Mouse (Mus musculus) myocyte (in vitro differentiated cells): Measurements from ENCODE around the gene Zfp652.

Experiments used
- E2F4 ChIP-seq: IDR thresholded peaks from one replicate; pipeline ENCODE4 v1.6.1; 2011; ENCODE audit warnings: mild to moderate bottlenecking, control low read depth, moderate library complexity; ENCODE audit not compliant: insufficient read depth
- MAX ChIP-seq: IDR thresholded peaks from one replicate; pipeline ENCODE4 v1.6.1; 2011; ENCODE audit warnings: low read depth, mild to moderate bottlenecking, control low read depth
- MYOD1 ChIP-seq, 3 experiments: IDR thresholded peaks; one replicate each; pipeline ENCODE4 v1.6.1; 2011; ENCODE audit warnings: control low read depth in 2 of 3, low read depth in 2 of 3, mild to moderate bottlenecking in 2 of 3, moderate library complexity in 1 of 3; ENCODE audit not compliant: insufficient read length in 2 of 3, control insufficient read depth in 1 of 3
- POLR2A ChIP-seq: IDR thresholded peaks from one replicate; pipeline ENCODE4 v1.6.1; 2011; ENCODE audit warnings: low read depth, mild to moderate bottlenecking, control low read depth, moderate library complexity; ENCODE audit not compliant: insufficient read length
- POLR2AphosphoS2 ChIP-seq: IDR thresholded peaks from one replicate; pipeline ENCODE4 v1.6.1; 2011; ENCODE audit warnings: low read depth, control low read depth; ENCODE audit not compliant: insufficient read length
- SRF ChIP-seq: IDR thresholded peaks from one replicate; pipeline ENCODE4 v1.6.1; 2011; ENCODE audit warnings: low read depth; ENCODE audit not compliant: control insufficient read depth, insufficient read length
- TCF12 ChIP-seq: IDR thresholded peaks from one replicate; pipeline ENCODE4 v1.6.1; 2011; ENCODE audit warnings: mild to moderate bottlenecking, control low read depth; ENCODE audit not compliant: poor library complexity, insufficient read depth, severe bottlenecking
- USF1 ChIP-seq: IDR thresholded peaks from one replicate; pipeline ENCODE4 v1.6.1; 2011; ENCODE audit warnings: low read depth, mild to moderate bottlenecking, control low read depth, moderate library complexity

DNA sequence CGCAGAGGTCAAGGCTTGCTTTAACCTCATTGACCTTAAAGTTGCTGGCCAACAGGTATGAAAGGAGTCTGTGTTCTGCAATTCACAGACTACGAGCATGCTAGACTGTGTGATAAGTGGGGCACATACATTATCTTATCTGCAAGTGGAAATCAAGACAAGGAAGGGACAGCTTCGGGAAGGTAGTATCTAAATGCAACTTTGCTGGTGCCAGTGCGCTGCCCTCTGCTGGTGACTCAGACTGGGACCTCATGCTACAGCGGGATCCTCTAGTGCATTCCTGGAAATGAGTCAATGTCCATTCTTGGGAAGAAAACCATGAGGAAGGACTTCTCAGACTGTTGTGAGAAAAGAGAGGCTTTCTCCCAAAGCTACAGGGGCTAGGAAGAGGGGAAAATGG lies 141.2 kb downstream of the Zfp652 start:
- TF ChIP-seq MAX, result no peak
- TF ChIP-seq MYOD1 (IDR thresholded peaks at IDR 0.05; ENCODE audit: control insufficient read depth in 1 of 3, insufficient read length in 2 of 3, low read depth in 2 of 3), result no peak
- TF ChIP-seq POLR2A, result no peak
- TF ChIP-seq TCF12, result no peak
- no peak for TF ChIP-seq POLR2AphosphoS2
- TF ChIP-seq E2F4, result no peak
- TF ChIP-seq USF1, result no peak
- TF ChIP-seq SRF, result no peak
